ENCODE assay signal across 11 mouse cellular contexts in genomic region chr2:77176413-77176812, GRCm38 (mm10). TPM values are rescaled to one million over a fixed set of nuclear protein-coding genes. Genes with fewer than 3 reads are reported as not detected.
A peak's percentile ranks its signal among the peaks of the same experiment; 100 is the strongest.
DNase-seq lines count a peak whose midpoint lies in the region; ATAC-seq and TF ChIP-seq lines count a peak whose summit lies in the region.
"Had no signal": no experiment of that assay in that cellular context is flagged by ENCODE, and none has a peak within 500 bp of the region (broad histone marks: within the 10 kb centered on the region; RNA-seq: fewer than 3 reads in every experiment).

No protein-coding gene starts in this region.

- no peak overlapping the region for H3K9ac ChIP-seq in hindbrain, embryonic 16.5 days (ENCODE audit: low read depth, low read length)
- H3K9ac ChIP-seq in hindbrain, embryonic 12.5 days: no peak overlapping the region
- H3K9ac ChIP-seq in heart, embryonic 16.5 days (ENCODE audit: low read length): peak overlapping the region; percentile 57
- no peak overlapping the region for H3K9ac ChIP-seq in forebrain, embryonic 11.5 days (ENCODE audit: low read length)
- H3K9ac ChIP-seq: midbrain, embryonic 12.5 days had no signal

- no peak for TF ChIP-seq POLR2A in olfactory bulb, adult 2 months (IDR thresholded peaks at IDR 0.05; ENCODE audit: insufficient read depth, low read depth, low read length)

- WGBS in hindbrain, embryonic 16.5 days: 69% methylated on average over 10 of the region's 10 CpGs
- 71% methylated on average over 10 of the region's 10 CpGs for WGBS in hindbrain, embryonic 12.5 days
- 21% methylated on average over 10 of the region's 10 CpGs for WGBS in heart, embryonic 16.5 days
- WGBS in olfactory bulb, adult 2 months: 50% methylated on average over 10 of the region's 10 CpGs
- WGBS in forebrain, embryonic 11.5 days: 69% methylated on average over 10 of the region's 10 CpGs

- no peaks in the 10 kb centered on the region; the same call in 1 of the 2 replicates for H3K36me3 ChIP-seq in hindbrain, embryonic 16.5 days (ENCODE audit: control insufficient read depth, insufficient read depth, low read length)
- no peaks in the 10 kb centered on the region for H3K36me3 ChIP-seq in hindbrain, embryonic 12.5 days
- H3K36me3 ChIP-seq in heart, embryonic 16.5 days (ENCODE audit: control insufficient read depth, insufficient read depth): peaks cover 3% of the 10 kb centered on the region; the same call in 1 of the 2 replicates
- no peaks in the 10 kb centered on the region for H3K36me3 ChIP-seq in forebrain, embryonic 11.5 days (ENCODE audit: control insufficient read depth, insufficient read depth, low read length)
- H3K36me3 ChIP-seq: embryonic facial prominence, embryonic 10.5 days; midbrain, embryonic 12.5 days had no signal

- DNase-seq in ZHBTc4 (ENCODE audit: low read depth, low spot score): peak; percentile 54
- no peak for DNase-seq in ovary, adult 18-20 months (ENCODE audit: low spot score)
- DNase-seq in urinary bladder, postnatal 14 days (ENCODE audit: low spot score): no peak
- no peak for DNase-seq in forebrain, embryonic 11.5 days (ENCODE audit: low spot score)
- DNase-seq: kidney, adult 8-10 months had no signal

- H3K27me3 ChIP-seq in hindbrain, embryonic 16.5 days (replicated peaks; ENCODE audit: control insufficient read depth, insufficient read depth, low read length): no peaks in the 10 kb centered on the region
- H3K27me3 ChIP-seq in hindbrain, embryonic 12.5 days: no peaks in the 10 kb centered on the region
- H3K27me3 ChIP-seq in heart, embryonic 16.5 days (ENCODE audit: control insufficient read depth, insufficient read depth, low read length): no peaks in the 10 kb centered on the region
- H3K27me3 ChIP-seq in forebrain, embryonic 11.5 days (ENCODE audit: control insufficient read depth, insufficient read depth, low read length): no peaks in the 10 kb centered on the region
- H3K27me3 ChIP-seq: midbrain, embryonic 12.5 days had no signal

- H3K4me2 ChIP-seq in hindbrain, embryonic 16.5 days (ENCODE audit: low read length): no peak overlapping the region
- H3K4me2 ChIP-seq in hindbrain, embryonic 12.5 days (replicated peaks): no peak overlapping the region
- H3K4me2 ChIP-seq in heart, embryonic 16.5 days (ENCODE audit: low read depth, low read length): peak overlapping the region; percentile 54
- H3K4me2 ChIP-seq in forebrain, embryonic 11.5 days (ENCODE audit: low read depth, low read length, severe bottlenecking): no peak overlapping the region
- H3K4me2 ChIP-seq: midbrain, embryonic 12.5 days had no signal

- H3K9me3 ChIP-seq in hindbrain, embryonic 16.5 days (ENCODE audit: control insufficient read depth, low read length): no peaks in the 10 kb centered on the region
- H3K9me3 ChIP-seq in hindbrain, embryonic 12.5 days (replicated peaks): no peaks in the 10 kb centered on the region
- no peaks in the 10 kb centered on the region for H3K9me3 ChIP-seq in heart, embryonic 16.5 days (replicated peaks; ENCODE audit: control insufficient read depth, low read length)
- no peaks in the 10 kb centered on the region for H3K9me3 ChIP-seq in forebrain, embryonic 11.5 days (ENCODE audit: control insufficient read depth, low read length)
- H3K9me3 ChIP-seq: embryonic facial prominence, embryonic 10.5 days; midbrain, embryonic 12.5 days had no signal

- peaks cover 15% of the 10 kb centered on the region for H3K4me1 ChIP-seq in hindbrain, embryonic 16.5 days (ENCODE audit: control insufficient read depth, insufficient read depth, low read depth, low read length)
- peaks cover 14% of the 10 kb centered on the region for H3K4me1 ChIP-seq in hindbrain, embryonic 12.5 days
- peaks cover 48% of the 10 kb centered on the region for H3K4me1 ChIP-seq in heart, embryonic 16.5 days (ENCODE audit: control insufficient read depth, insufficient read depth, low read length)
- H3K4me1 ChIP-seq in olfactory bulb, adult 2 months (ENCODE audit: control insufficient read depth, insufficient read depth, low read length): peaks cover 15% of the 10 kb centered on the region
- peaks cover 10% of the 10 kb centered on the region; the same call in 1 of the 2 replicates for H3K4me1 ChIP-seq in forebrain, embryonic 11.5 days (replicated peaks; ENCODE audit: control insufficient read depth, insufficient read depth, low read length)

- TF ChIP-seq CTCF in olfactory bulb, adult 2 months (IDR thresholded peaks at IDR 0.05; ENCODE audit: insufficient read depth, low read depth, low read length): no peak

- no peak overlapping the region for H3K27ac ChIP-seq in hindbrain, embryonic 16.5 days (ENCODE audit: low read depth, low read length)
- H3K27ac ChIP-seq in hindbrain, embryonic 12.5 days: no peak overlapping the region
- peak overlapping the region; percentile 82 for H3K27ac ChIP-seq in heart, embryonic 16.5 days (ENCODE audit: low read length)
- peak overlapping the region; percentile 20 for H3K27ac ChIP-seq in olfactory bulb, adult 2 months (ENCODE audit: insufficient read depth, low read depth, low read length)
- no peak overlapping the region for H3K27ac ChIP-seq in forebrain, embryonic 11.5 days (ENCODE audit: low read depth, low read length)
- H3K27ac ChIP-seq: midbrain, embryonic 12.5 days had no signal

- ATAC-seq in hindbrain, embryonic 16.5 days: 0 out of 2 replicates have a peak, but pooled peaks have one; percentile 41
- ATAC-seq in hindbrain, embryonic 12.5 days (ENCODE audit: low FRiP score): no peak
- peak; percentile 59 for ATAC-seq in heart, embryonic 16.5 days (replicated peaks; ENCODE audit: extremely low read depth, insufficient read depth, low FRiP score)
- ATAC-seq in forebrain, embryonic 11.5 days (replicated peaks; ENCODE audit: low FRiP score): no peak

- H3K4me3 ChIP-seq in hindbrain, embryonic 16.5 days (ENCODE audit: low read length): no peak overlapping the region
- H3K4me3 ChIP-seq in hindbrain, embryonic 12.5 days: no peak overlapping the region
- peak overlapping the region; percentile 11; the same call in 1 of the 2 replicates for H3K4me3 ChIP-seq in heart, embryonic 16.5 days (ENCODE audit: low read length)
- H3K4me3 ChIP-seq in olfactory bulb, adult 2 months (ENCODE audit: insufficient read depth, low read depth, low read length): no peak overlapping the region
- no peak overlapping the region for H3K4me3 ChIP-seq in forebrain, embryonic 11.5 days (ENCODE audit: low read depth, low read length)
- H3K4me3 ChIP-seq: embryonic facial prominence, embryonic 10.5 days; midbrain, embryonic 12.5 days had no signal

RNA-seq across cellular contexts. Expression of gene Ccdc141, which starts 6.0 kb away (rescaled TPM):
- 8.5 and 9.9 TPM in 2 replicates for polyA plus RNA-seq in hindbrain, embryonic 16.5 days (2015; fragmentation: Nextera tagmentation; extraction: Ambion mirVana)
- 5.9 and 10.4 TPM in 2 replicates for polyA plus RNA-seq in hindbrain, embryonic 12.5 days (2016; fragmentation: Nextera tagmentation; extraction: Ambion mirVana)
- 139 and 153 TPM in 2 replicates for polyA plus RNA-seq in heart, embryonic 16.5 days (2015; fragmentation: Nextera tagmentation; extraction: Ambion mirVana)
- polyA plus RNA-seq in olfactory bulb, adult 2 months (2012; ENCODE audit: insufficient read depth, insufficient read length, low replicate concordance, missing spikeins): not detected in 2 replicates
- polyA plus RNA-seq in forebrain, embryonic 11.5 days (2014; fragmentation: Nextera tagmentation; extraction: Ambion mirVana): 2.4 and 3.4 TPM in 2 replicates

Comparison
In these comparisons a context has a peak if more than half of its experiments do, and no peak if none do; other contexts are left out.
1. ATAC-seq: peak in hindbrain, embryonic 16.5 days (single experiment) and heart, embryonic 16.5 days (single experiment); none in hindbrain, embryonic 12.5 days (single experiment) and forebrain, embryonic 11.5 days (single experiment).
2. H3K27ac ChIP-seq: peak in heart, embryonic 16.5 days (single experiment) and olfactory bulb, adult 2 months (single experiment); none in hindbrain, embryonic 16.5 days (single experiment), hindbrain, embryonic 12.5 days (single experiment) and forebrain, embryonic 11.5 days (single experiment).
3. RNA of gene Ccdc141, which starts 6.0 kb away (polyA plus RNA-seq): 139 to 153 TPM in heart, embryonic 16.5 days; 8.5 to 9.9 TPM in hindbrain, embryonic 16.5 days, 5.9 to 10.4 TPM in hindbrain, embryonic 12.5 days, 2.4 to 3.4 TPM in forebrain, embryonic 11.5 days and not detected in olfactory bulb, adult 2 months; every median in the first group is over 10 times any median in the second.